Mouse (Mus musculus): Measurements from ENCODE around the gene Mrps36. TPM values are rescaled to one million over a fixed set of nuclear protein-coding genes. Genes with fewer than 3 reads are reported as not detected.

Mrps36 gene
- polyA plus RNA-seq, 1 experiment from 2014 or later, result 122 TPM

DNA sequence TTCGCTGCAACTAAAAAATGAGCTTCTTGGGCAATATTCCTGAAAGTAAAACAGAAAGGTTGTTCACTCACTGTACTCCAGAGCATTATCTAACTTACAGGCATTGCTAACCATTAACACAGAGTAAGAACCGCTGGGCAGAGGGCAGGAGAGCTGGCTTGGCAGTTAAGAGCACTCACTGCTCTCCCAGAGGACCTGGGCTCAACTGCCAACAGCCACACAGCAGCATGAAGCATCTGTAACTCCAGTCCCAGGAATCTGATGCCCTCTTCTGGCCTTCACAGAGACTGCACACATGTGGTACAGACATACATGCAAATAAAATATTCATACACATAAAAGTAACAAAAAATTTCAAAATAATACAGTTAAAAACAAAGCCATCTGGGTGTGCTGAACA, 41.0 kb downstream of the Mrps36 start:
- H3K9ac ChIP-seq (replicated peaks; ENCODE audit: low read depth), result no peak overlapping the region
- ATAC-seq, result no peak
- peaks cover 46% of the 10 kb centered on the region; the same call in 1 of the 2 replicates for H3K36me3 ChIP-seq (ENCODE audit: insufficient read depth, low read length)
- TF ChIP-seq CTCF (IDR thresholded peaks at IDR 0.05) (peak; percentile 33), EP300 (IDR thresholded peaks at IDR 0.05) (no peak)
- H3K4me2 ChIP-seq (replicated peaks; ENCODE audit: low read depth, low read length), result no peak overlapping the region
- H3K27ac ChIP-seq (ENCODE audit: low read length), result no peak overlapping the region
- DNase-seq (ENCODE audit: low spot score), result peak; percentile 9
- H3K4me1 ChIP-seq (ENCODE audit: insufficient read depth, low read depth, low read length), result no peaks in the 10 kb centered on the region
- WGBS, result 86% methylated on average over 2 of the region's 2 CpGs
- no peaks in the 10 kb centered on the region for H3K27me3 ChIP-seq (replicated peaks; ENCODE audit: insufficient read depth, low read length)
- H3K9me3 ChIP-seq (ENCODE audit: low read length), result no peaks in the 10 kb centered on the region
- no peak overlapping the region for H3K4me3 ChIP-seq (ENCODE audit: low read depth, low read length)

DNA sequence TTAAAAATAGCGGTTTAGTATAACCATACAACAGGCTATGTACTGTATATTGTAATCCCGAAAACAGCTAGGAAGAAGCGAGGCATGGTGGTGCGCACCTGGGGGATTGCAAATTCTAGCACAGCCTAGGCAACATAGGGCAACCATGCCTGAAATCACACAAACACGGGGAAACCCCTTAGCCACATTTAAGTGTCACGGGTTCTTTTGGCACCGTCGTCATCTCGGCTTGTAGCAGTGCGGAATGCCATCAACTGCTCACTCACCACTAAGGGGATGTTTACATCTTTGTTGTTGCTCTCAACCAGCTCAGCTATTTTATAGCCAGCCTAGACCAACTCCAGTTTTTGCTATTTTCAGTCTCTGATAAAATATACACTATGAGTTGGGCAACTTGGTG, 45.6 kb downstream of the Mrps36 start:
- no peaks in the 10 kb centered on the region for H3K4me1 ChIP-seq (ENCODE audit: insufficient read depth, low read depth, low read length)
- H3K9me3 ChIP-seq (ENCODE audit: low read length), result no peaks in the 10 kb centered on the region
- H3K4me2 ChIP-seq (replicated peaks; ENCODE audit: low read depth, low read length), result no peak overlapping the region
- TF ChIP-seq CTCF (IDR thresholded peaks at IDR 0.05), result no peak
- no peak for TF ChIP-seq EP300 (IDR thresholded peaks at IDR 0.05)
- H3K27ac ChIP-seq (ENCODE audit: low read length), result no peak overlapping the region
- peaks cover 24% of the 10 kb centered on the region; the same call in 1 of the 2 replicates for H3K36me3 ChIP-seq (ENCODE audit: insufficient read depth, low read length)
- no peak for ATAC-seq
- WGBS, result 89% methylated on average over 10 of the region's 10 CpGs
- H3K4me3 ChIP-seq (ENCODE audit: low read depth, low read length), result no peak overlapping the region
- H3K9ac ChIP-seq (replicated peaks; ENCODE audit: low read depth), result no peak overlapping the region
- no peaks in the 10 kb centered on the region for H3K27me3 ChIP-seq (replicated peaks; ENCODE audit: insufficient read depth, low read length)
- no peak for DNase-seq (ENCODE audit: low spot score)

DNA sequence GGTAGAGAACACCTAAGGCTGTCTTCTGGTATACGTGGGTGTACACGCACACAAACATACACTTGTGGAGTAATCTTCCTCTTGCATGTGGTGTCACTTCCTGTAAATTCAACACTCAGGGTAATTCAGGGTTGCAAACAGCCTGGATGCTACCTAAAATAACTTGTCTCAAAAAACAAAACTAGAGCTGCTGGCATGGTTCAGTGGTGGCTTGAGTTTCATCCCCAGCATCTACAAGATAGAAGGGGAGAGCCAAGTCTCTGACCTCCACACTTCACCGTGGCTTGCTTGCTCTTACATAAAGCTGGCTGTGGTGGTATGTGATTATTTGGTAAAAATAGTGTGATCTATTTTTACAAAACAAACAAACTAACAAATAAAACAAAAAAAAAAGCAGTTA, 46.9 kb downstream of the Mrps36 start:
- no peak for ATAC-seq
- Histone ChIP-seq H3K27me3 (replicated peaks; ENCODE audit: insufficient read depth, low read length) (no peaks in the 10 kb centered on the region), H3K27ac (ENCODE audit: low read length) (no peak overlapping the region), H3K9me3 (ENCODE audit: low read length) (no peaks in the 10 kb centered on the region), H3K4me2 (replicated peaks; ENCODE audit: low read depth, low read length) (no peak overlapping the region), H3K4me3 (ENCODE audit: low read depth, low read length) (no peak overlapping the region), H3K36me3 (ENCODE audit: insufficient read depth, low read length) (peaks cover 23% of the 10 kb centered on the region; the same call in 1 of the 2 replicates), H3K4me1 (ENCODE audit: insufficient read depth, low read depth, low read length) (no peaks in the 10 kb centered on the region), H3K9ac (replicated peaks; ENCODE audit: low read depth) (no peak overlapping the region)
- 90% methylated on average over 3 of the region's 3 CpGs for WGBS
- no peak for DNase-seq (ENCODE audit: low spot score)
- TF ChIP-seq EP300 (IDR thresholded peaks at IDR 0.05) (no peak), CTCF (IDR thresholded peaks at IDR 0.05) (no peak)

DNA sequence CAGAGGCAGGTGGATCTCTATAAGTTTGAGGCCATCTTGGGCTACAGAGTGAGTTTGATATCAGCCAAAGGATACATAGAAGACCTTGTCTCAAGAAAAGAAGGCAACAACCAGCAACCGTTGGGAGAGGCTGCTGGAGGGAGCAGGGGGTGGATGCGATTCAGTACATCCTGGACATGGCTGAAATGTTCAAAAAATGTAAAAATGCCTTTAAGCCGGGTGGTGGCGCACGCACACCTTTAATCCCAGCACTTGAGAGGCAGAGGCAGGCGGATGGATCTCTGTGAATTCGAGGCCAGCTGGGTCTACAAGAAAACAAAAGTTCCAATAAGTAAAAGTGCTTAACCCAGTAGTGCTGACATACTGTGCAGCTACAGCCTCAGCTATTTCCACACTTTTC, 56.9 kb downstream of the Mrps36 start:
- H3K4me1 ChIP-seq (ENCODE audit: insufficient read depth, low read depth, low read length), result no peaks in the 10 kb centered on the region
- H3K27ac ChIP-seq (ENCODE audit: low read length), result no peak overlapping the region
- no peak overlapping the region for H3K9ac ChIP-seq (replicated peaks; ENCODE audit: low read depth)
- H3K9me3 ChIP-seq (ENCODE audit: low read length), result no peaks in the 10 kb centered on the region
- WGBS, result 69% methylated on average over 7 of the region's 7 CpGs
- no peaks in the 10 kb centered on the region for H3K27me3 ChIP-seq (replicated peaks; ENCODE audit: insufficient read depth, low read length)
- TF ChIP-seq CTCF (IDR thresholded peaks at IDR 0.05) (no peak), EP300 (IDR thresholded peaks at IDR 0.05) (no peak)
- no peak for DNase-seq (ENCODE audit: low spot score)
- H3K4me2 ChIP-seq (replicated peaks; ENCODE audit: low read depth, low read length), result no peak overlapping the region
- no peak for ATAC-seq
- H3K36me3 ChIP-seq (ENCODE audit: insufficient read depth, low read length), result no peaks in the 10 kb centered on the region
- no peak overlapping the region for H3K4me3 ChIP-seq (ENCODE audit: low read depth, low read length)

Other genes starting within 250 kb of the Mrps36 start
- gene Ocln, start 191.9 kb downstream of the Mrps36 start, polyA plus RNA-seq (2015; fragmentation: Nextera tagmentation; extraction: Ambion mirVana), result 71.0 and 76.9 TPM in 2 replicates
- 11.5 and 11.8 TPM in 2 replicates for gene Marveld2, start 127.7 kb downstream of the Mrps36 start, polyA plus RNA-seq (2015; fragmentation: Nextera tagmentation; extraction: Ambion mirVana)
- gene Ak6, start 93.7 kb downstream of the Mrps36 start, polyA plus RNA-seq (2015; fragmentation: Nextera tagmentation; extraction: Ambion mirVana), result 135 and 136 TPM in 2 replicates
- gene Rad17, start 93.6 kb downstream of the Mrps36 start, polyA plus RNA-seq (2015; fragmentation: Nextera tagmentation; extraction: Ambion mirVana), result 12.9 and 14.4 TPM in 2 replicates
- 12.2 and 15.5 TPM in 2 replicates for gene Taf9, start 93.1 kb downstream of the Mrps36 start, polyA plus RNA-seq (2015; fragmentation: Nextera tagmentation; extraction: Ambion mirVana)
- gene Ccdc125, start 74.9 kb downstream of the Mrps36 start, polyA plus RNA-seq (2015; fragmentation: Nextera tagmentation; extraction: Ambion mirVana), result 7.1 and 7.9 TPM in 2 replicates
- 52.5 and 54.8 TPM in 2 replicates for gene Cdk7, start 13.7 kb downstream of the Mrps36 start, polyA plus RNA-seq (2015; fragmentation: Nextera tagmentation; extraction: Ambion mirVana)
- 2.5 and 2.9 TPM in 2 replicates for gene Cenph, start 31.2 kb upstream of the Mrps36 start, polyA plus RNA-seq (2015; fragmentation: Nextera tagmentation; extraction: Ambion mirVana)
- 8.8 and 10.9 TPM in 2 replicates for gene Ccnb1, start 41.9 kb upstream of the Mrps36 start, polyA plus RNA-seq (2015; fragmentation: Nextera tagmentation; extraction: Ambion mirVana)
- 30.8 and 31.1 TPM in 2 replicates for gene Slc30a5, start 88.8 kb upstream of the Mrps36 start, polyA plus RNA-seq (2015; fragmentation: Nextera tagmentation; extraction: Ambion mirVana)